Mouse (Mus musculus) heart, postnatal 0 days (tissue): ENCODE measurements around the gene Runx2.

Source experiments
- CTCF ChIP-seq: IDR thresholded peaks from 2 replicates; pipeline ENCODE4 v1.5.1; 2016; ENCODE audit warnings: antibody characterized with exemption, control low read depth, low read depth
- EP300 ChIP-seq: IDR thresholded peaks from 2 replicates; pipeline ENCODE4 v1.6.1; 2016; ENCODE audit warnings: antibody characterized with exemption, low read depth

- TF ChIP-seq CTCF (no peak), EP300 (no peak)
Observed at GRCm38 (mm10) chr17:44554941-44555340, 259.7 kb downstream of the Runx2 start.
